Mouse (Mus musculus) hindbrain, embryonic 13.5 days (tissue): ENCODE results near the gene Slc7a3. TPM values are rescaled to one million over a fixed set of nuclear protein-coding genes. Genes with fewer than 3 reads are reported as not detected.

Experiments
- polyA plus RNA-seq: library from polyadenylated mRNA; unstranded; fragments of >200 nt; fragmentation: Nextera tagmentation; extraction: Ambion mirVana; gene quantifications from 2 replicates; pipeline ENCODE4 v1.2.1, GENCODE M21; 2015

The Slc7a3 gene
- polyA plus RNA-seq, 1 experiment from 2014 or later: 1.5 TPM

Other genes starting within 250 kb of the Slc7a3 start
- 0.06 TPM in 1 of 2 replicates, not detected in the other for gene Tex11, start 26.4 kb downstream of the Slc7a3 start, polyA plus RNA-seq
- gene Snx12, start 136.5 kb upstream of the Slc7a3 start, polyA plus RNA-seq: 46.3 and 47.1 TPM in 2 replicates
- 1.0 and 1.3 TPM in 2 replicates for gene Foxo4, start 168.5 kb upstream of the Slc7a3 start, polyA plus RNA-seq
- 0.27 TPM in 1 of 2 replicates, not detected in the other for gene Gm614, start 178.0 kb upstream of the Slc7a3 start, polyA plus RNA-seq
- 5.4 and 6.2 TPM in 2 replicates for gene Il2rg, start 182.2 kb upstream of the Slc7a3 start, polyA plus RNA-seq
- gene Gm20489, start 183.0 kb upstream of the Slc7a3 start, polyA plus RNA-seq: not detected in 2 replicates
- gene Med12, start 188.0 kb upstream of the Slc7a3 start, polyA plus RNA-seq: 26.6 and 28.6 TPM in 2 replicates
- gene Nlgn3, start 213.1 kb upstream of the Slc7a3 start, polyA plus RNA-seq: 60.1 and 61.2 TPM in 2 replicates